8 mouse cellular contexts compared by ENCODE assay signal in genomic region chr15:97291291-97292050, GRCm38 (mm10). TPM values are rescaled to one million over a fixed set of nuclear protein-coding genes. Genes with fewer than 3 reads are reported as not detected.
DNase-seq lines count a peak whose midpoint lies in the region; ATAC-seq and TF ChIP-seq lines count a peak whose summit lies in the region.
"Had no signal": no experiment of that assay in that cellular context is flagged by ENCODE, and none has a peak within 500 bp of the region (broad histone marks: within the 10 kb centered on the region; RNA-seq: fewer than 3 reads in every experiment).

No protein-coding gene starts in this region.

- no peak for ATAC-seq in monocyte, adult 5-6 weeks (replicated peaks; ENCODE audit: insufficient number of reproducible peaks, low FRiP score, low TSS enrichment, poor library complexity, severe bottlenecking)

- 93% methylated on average over 21 of the region's 21 CpGs for WGBS in forebrain, embryonic 10.5 days

- in situ Hi-C loops in ES-E14 (cut with MboI; ENCODE audit: low sequenced_read_pairs in 2 of 2, unreplicated experiment in 2 of 2) = no loop called here

- no peak overlapping the region for H3K9ac ChIP-seq in ES-E14 (ENCODE audit: insufficient read depth, low read depth, low read length, poor library complexity, severe bottlenecking)
- H3K9ac ChIP-seq: embryonic facial prominence, embryonic 13.5 days had no signal

- H3K36me3 ChIP-seq in E14TG2a.4 (ENCODE audit: insufficient read depth, low read length) (no peaks in the 10 kb centered on the region), ES-E14 (ENCODE audit: control insufficient read depth, insufficient read depth, low read length, poor library complexity, severe bottlenecking) (no peaks in the 10 kb centered on the region)
- H3K36me3 ChIP-seq in forebrain, embryonic 10.5 days (replicated peaks) = no peaks in the 10 kb centered on the region
- H3K36me3 ChIP-seq: embryonic facial prominence, embryonic 13.5 days had no signal

- H3K4me3 ChIP-seq in E14TG2a.4 (replicated peaks; ENCODE audit: low read length) (peak overlapping the region; percentile 10; the same call in 1 of the 2 replicates), ES-E14 (ENCODE audit: insufficient read depth in 1 of 2, low read depth in 1 of 2, low read length in 2 of 2, poor library complexity in 1 of 2, severe bottlenecking in 1 of 2) (no peak overlapping the region)
- H3K4me3 ChIP-seq in forebrain, embryonic 10.5 days = no peak overlapping the region
- H3K4me3 ChIP-seq: embryonic facial prominence, embryonic 13.5 days had no signal

- peaks cover 47% of the 10 kb centered on the region for H3K4me1 ChIP-seq in E14TG2a.4 (replicated peaks; ENCODE audit: low read depth, low read length)
- H3K4me1 ChIP-seq in ES-E14 (ENCODE audit: control insufficient read depth in 2 of 2, insufficient read depth in 2 of 2, low read length in 2 of 2, poor library complexity in 1 of 2) = peaks cover 0 to 6% of the 10 kb centered on the region in 2 experiments; a peak in 2 of 4 replicates
- H3K4me1 ChIP-seq in forebrain, embryonic 10.5 days = no peaks in the 10 kb centered on the region

- no peaks in the 10 kb centered on the region for H3K9me3 ChIP-seq in E14TG2a.4 (ENCODE audit: low read length)
- H3K9me3 ChIP-seq in ES-E14 (ENCODE audit: control insufficient read depth, insufficient read depth, low read depth, low read length) = no peaks in the 10 kb centered on the region
- no peaks in the 10 kb centered on the region for H3K9me3 ChIP-seq in forebrain, embryonic 10.5 days
- H3K9me3 ChIP-seq: embryonic facial prominence, embryonic 13.5 days had no signal

- no peaks in the 10 kb centered on the region; the same call in 1 of the 2 replicates for H3K27me3 ChIP-seq in E14TG2a.4 (ENCODE audit: insufficient read depth, low read length)
- no peaks in the 10 kb centered on the region for H3K27me3 ChIP-seq in forebrain, embryonic 10.5 days (ENCODE audit: poor library complexity, severe bottlenecking)
- H3K27me3 ChIP-seq: embryonic facial prominence, embryonic 13.5 days had no signal

- peak; percentile 12 for DNase-seq in ES-E14 (ENCODE audit: low read depth, low spot score)
- DNase-seq in gastrocnemius, postnatal 10 days = peak; percentile 26
- peak; percentile 44 to 52 for DNase-seq in kidney, postnatal 36 days
- no peak for DNase-seq in forebrain, embryonic 10.5 days (ENCODE audit: extremely low spot score, low spot score)
- no peak for DNase-seq in c-Kit-positive CD71-positive TER-119-positive erythroid progenitor cells, embryonic 14.5 days (ENCODE audit: low spot score)

- H3K27ac ChIP-seq in ES-E14 (ENCODE audit: insufficient read depth, low read depth, low read length, poor library complexity, severe bottlenecking) = no peak overlapping the region
- H3K27ac ChIP-seq in forebrain, embryonic 10.5 days = no peak overlapping the region
- H3K27ac ChIP-seq: embryonic facial prominence, embryonic 13.5 days had no signal

- TF ChIP-seq CTCF in E14TG2a.4 (conservative IDR thresholded peaks at IDR 0.05; ENCODE audit: low read length) = no peak

TF ChIP-seq in ES-E14, 5 proteins besides CTCF, POLR2A, EP300 and RAD21:
- TF ChIP-seq ZC3H11A (IDR thresholded peaks at IDR 0.05; ENCODE audit: borderline replicate concordance, low read depth, low read length) = no peak
- TF ChIP-seq ZNF384 (IDR thresholded peaks at IDR 0.05; ENCODE audit: low read depth, low read length) = no peak
- TF ChIP-seq HCFC1 (IDR thresholded peaks at IDR 0.05; ENCODE audit: borderline replicate concordance, insufficient read depth, low read length) = no peak
- TF ChIP-seq MAFK (IDR thresholded peaks at IDR 0.05; ENCODE audit: insufficient read depth, low read depth, low read length) = no peak
- TF ChIP-seq CHD2 (IDR thresholded peaks at IDR 0.05; ENCODE audit: low read depth, low read length) = no peak

RNA-seq across cellular contexts. Expression of gene Amigo2, which starts 44.4 kb away (rescaled TPM):
- total RNA-seq in ES-E14 (2012; rRNA removed) = 7.2 and 8.5 TPM in 2 replicates
- total RNA-seq in gastrocnemius, postnatal 10 days (2021) = 1 to 10 TPM; 2.8 to 3.1 TPM
- 2.5 TPM in 2 replicates for polyA plus RNA-seq in forebrain, embryonic 10.5 days (2016; fragmentation: Nextera tagmentation; extraction: Ambion mirVana)
- total RNA-seq in monocyte, adult 5-6 weeks (2017) = 1.9 to 6.0 TPM (median 2.6 TPM) in 3 replicates

RNA-seq across cellular contexts. Expression of gene Pced1b, which starts 44.6 kb away (rescaled TPM):
- 25.5 and 29.0 TPM in 2 replicates for total RNA-seq in ES-E14 (2012; rRNA removed)
- total RNA-seq in gastrocnemius, postnatal 10 days (2021) = 1 to 10 TPM; 4.3 to 5.6 TPM
- 2.8 and 3.2 TPM in 2 replicates for polyA plus RNA-seq in forebrain, embryonic 10.5 days (2016; fragmentation: Nextera tagmentation; extraction: Ambion mirVana)
- total RNA-seq in monocyte, adult 5-6 weeks (2017) = 1.2 to 24.9 TPM (median 1.6 TPM) in 3 replicates

Comparison
In these comparisons a context has a peak if more than half of its experiments do, and no peak if none do; other contexts are left out.
1. DNase-seq: peak in ES-E14 (single experiment), gastrocnemius, postnatal 10 days (single experiment) and kidney, postnatal 36 days (2 of 2); none in forebrain, embryonic 10.5 days (single experiment) and c-Kit-positive CD71-positive TER-119-positive erythroid progenitor cells, embryonic 14.5 days (single experiment).